Mouse (Mus musculus): ENCODE results near the gene Scel. TPM values are rescaled to one million over a fixed set of nuclear protein-coding genes. Genes with fewer than 3 reads are reported as not detected.

The Scel gene
- polyA plus RNA-seq, 1 experiment = not detected

DNA sequence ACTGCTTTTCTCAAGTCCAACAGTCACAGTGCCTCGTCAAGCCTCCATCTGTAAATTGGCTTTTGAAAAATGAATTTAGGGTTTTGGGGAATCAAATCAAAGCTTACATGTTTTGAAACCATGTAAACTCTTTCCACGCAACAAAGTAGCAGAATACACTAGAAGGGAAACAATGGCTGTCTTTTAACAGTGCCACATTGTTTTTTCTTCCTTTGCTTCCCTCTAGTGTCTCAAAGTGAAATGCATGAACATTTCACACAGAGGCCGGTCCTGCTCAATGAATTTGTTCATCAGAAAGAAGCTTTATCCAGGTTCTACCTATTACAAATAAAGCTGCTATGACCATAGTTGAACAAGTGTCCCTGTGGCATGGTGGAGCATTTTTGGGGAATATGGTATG lies 24.5 kb upstream of the Scel start:
- H3K4me1 ChIP-seq (ENCODE audit: control insufficient read depth, insufficient read depth, insufficient read length, low read length) = peaks cover 3% of the 10 kb centered on the region; the same call in 1 of the 2 replicates
- TF ChIP-seq CTCF (IDR thresholded peaks at IDR 0.05; ENCODE audit: extremely low read depth, insufficient read length, insufficient replicate concordance, low read depth, low read length) (no peak), POLR2A (IDR thresholded peaks at IDR 0.05; ENCODE audit: low read depth, low read length) (no peak)
- 51% methylated on average over 3 of the region's 3 CpGs for WGBS
- no peaks in the 10 kb centered on the region for H3K36me3 ChIP-seq (ENCODE audit: control insufficient read depth, insufficient read depth, low read length)
- no peak overlapping the region for H3K4me3 ChIP-seq (ENCODE audit: low read depth, low read length)
- no peak overlapping the region for H3K27ac ChIP-seq (ENCODE audit: insufficient read depth, low read depth, low read length)
- no peaks in the 10 kb centered on the region for H3K27me3 ChIP-seq (ENCODE audit: control insufficient read depth, insufficient read depth, low read length)

GRCm38 (mm10) chr14:103498199-103498598 lies 14.9 kb upstream of the Scel start:
- no peaks in the 10 kb centered on the region for H3K4me1 ChIP-seq (ENCODE audit: control insufficient read depth, insufficient read depth, insufficient read length, low read length)
- WGBS = 73% methylated on average over 8 of the region's 8 CpGs

GRCm38 (mm10) chr14:103498613-103499012 lies 14.5 kb upstream of the Scel start:
- TF ChIP-seq POLR2A (IDR thresholded peaks at IDR 0.05; ENCODE audit: low read depth, low read length) = no peak
- no peak for TF ChIP-seq CTCF (IDR thresholded peaks at IDR 0.05; ENCODE audit: extremely low read depth, insufficient read length, insufficient replicate concordance, low read depth, low read length)
- no peaks in the 10 kb centered on the region for H3K27me3 ChIP-seq (ENCODE audit: control insufficient read depth, insufficient read depth, low read length)
- 84% methylated on average over 5 of the region's 5 CpGs for WGBS
- H3K4me3 ChIP-seq (ENCODE audit: low read depth, low read length) = no peak overlapping the region
- no peak overlapping the region for H3K27ac ChIP-seq (ENCODE audit: insufficient read depth, low read depth, low read length)
- H3K4me1 ChIP-seq (ENCODE audit: control insufficient read depth, insufficient read depth, insufficient read length, low read length) = no peaks in the 10 kb centered on the region
- H3K36me3 ChIP-seq (ENCODE audit: control insufficient read depth, insufficient read depth, low read length) = no peaks in the 10 kb centered on the region

More at GRCm38 (mm10) chr14:103498199-103498598, 14.9 kb upstream of the Scel start:
- TF ChIP-seq POLR2A (IDR thresholded peaks at IDR 0.05; ENCODE audit: low read depth, low read length) = no peak
- H3K4me3 ChIP-seq (ENCODE audit: low read depth, low read length) = no peak overlapping the region
- H3K27ac ChIP-seq (ENCODE audit: insufficient read depth, low read depth, low read length) = no peak overlapping the region
- H3K36me3 ChIP-seq (ENCODE audit: control insufficient read depth, insufficient read depth, low read length) = no peaks in the 10 kb centered on the region
- H3K27me3 ChIP-seq (ENCODE audit: control insufficient read depth, insufficient read depth, low read length) = no peaks in the 10 kb centered on the region

- Histone ChIP-seq H3K4me1 (ENCODE audit: control insufficient read depth, insufficient read depth, insufficient read length, low read length) (no peaks in the 10 kb centered on the region), H3K4me3 (ENCODE audit: low read depth, low read length) (no peak overlapping the region), H3K27ac (ENCODE audit: insufficient read depth, low read depth, low read length) (no peak overlapping the region), H3K36me3 (ENCODE audit: control insufficient read depth, insufficient read depth, low read length) (no peaks in the 10 kb centered on the region), H3K27me3 (ENCODE audit: control insufficient read depth, insufficient read depth, low read length) (no peaks in the 10 kb centered on the region)
- TF ChIP-seq POLR2A (IDR thresholded peaks at IDR 0.05; ENCODE audit: low read depth, low read length) (no peak), CTCF (IDR thresholded peaks at IDR 0.05; ENCODE audit: extremely low read depth, insufficient read length, insufficient replicate concordance, low read depth, low read length) (no peak)
- 40% methylated on average over 1 of the region's 1 CpGs for WGBS
These were observed 14.1 kb upstream of the Scel start for GRCm38 (mm10) chr14:103499060-103499459.

DNA sequence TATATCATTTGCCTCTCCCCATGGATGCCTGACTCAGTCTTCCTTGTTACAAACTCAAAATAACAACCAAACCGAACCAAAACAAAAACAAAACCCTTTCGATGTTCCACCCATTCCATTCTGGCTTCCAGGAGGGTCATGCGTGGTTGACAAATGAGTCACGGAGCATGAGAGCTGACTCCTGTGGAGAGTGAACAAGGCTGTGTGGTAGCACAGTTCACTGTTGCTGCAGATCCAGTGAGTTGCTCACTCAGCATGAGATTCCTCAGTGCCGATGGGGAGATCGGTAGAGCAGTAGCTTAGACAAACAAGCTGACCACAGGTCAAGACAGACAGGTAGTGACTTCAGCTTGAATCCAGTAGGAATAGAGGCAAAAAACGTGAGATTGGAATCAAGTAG lies 12.8 kb upstream of the Scel start:
- WGBS = 54% methylated on average over 7 of the region's 7 CpGs
- no peak overlapping the region for H3K4me3 ChIP-seq (ENCODE audit: low read depth, low read length)
- H3K4me1 ChIP-seq (ENCODE audit: control insufficient read depth, insufficient read depth, insufficient read length, low read length) = no peaks in the 10 kb centered on the region
- H3K27ac ChIP-seq (ENCODE audit: insufficient read depth, low read depth, low read length) = no peak overlapping the region
- no peaks in the 10 kb centered on the region for H3K27me3 ChIP-seq (ENCODE audit: control insufficient read depth, insufficient read depth, low read length)
- TF ChIP-seq CTCF (IDR thresholded peaks at IDR 0.05; ENCODE audit: extremely low read depth, insufficient read length, insufficient replicate concordance, low read depth, low read length) = no peak
- TF ChIP-seq POLR2A (IDR thresholded peaks at IDR 0.05; ENCODE audit: low read depth, low read length) = no peak
- no peaks in the 10 kb centered on the region for H3K36me3 ChIP-seq (ENCODE audit: control insufficient read depth, insufficient read depth, low read length)

DNA sequence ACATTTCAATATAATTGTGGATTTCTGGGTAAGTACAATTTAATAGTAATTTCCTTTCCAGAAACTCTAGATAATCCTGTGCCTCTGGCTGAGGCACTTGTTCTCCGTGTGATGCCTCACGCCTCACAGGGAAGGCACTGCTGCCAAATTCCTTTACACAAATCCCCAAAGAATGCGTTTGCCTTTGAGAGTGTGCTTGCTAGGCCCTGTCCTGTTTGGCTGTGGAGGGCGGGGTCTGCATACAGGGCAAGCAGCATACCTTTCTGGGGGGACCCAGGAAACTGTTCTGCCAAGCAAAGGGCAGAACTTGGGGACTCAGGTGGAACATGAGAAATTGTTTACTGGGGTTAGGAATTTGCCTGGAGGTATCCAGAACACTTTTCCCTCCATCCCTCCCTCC lies 12.2 kb upstream of the Scel start:
- H3K27me3 ChIP-seq (ENCODE audit: control insufficient read depth, insufficient read depth, low read length) = no peaks in the 10 kb centered on the region
- no peaks in the 10 kb centered on the region for H3K4me1 ChIP-seq (ENCODE audit: control insufficient read depth, insufficient read depth, insufficient read length, low read length)
- H3K27ac ChIP-seq (ENCODE audit: insufficient read depth, low read depth, low read length) = no peak overlapping the region
- TF ChIP-seq CTCF (IDR thresholded peaks at IDR 0.05; ENCODE audit: extremely low read depth, insufficient read length, insufficient replicate concordance, low read depth, low read length) (no peak), POLR2A (IDR thresholded peaks at IDR 0.05; ENCODE audit: low read depth, low read length) (no peak)
- 34% methylated on average over 4 of the region's 4 CpGs for WGBS
- no peak overlapping the region for H3K4me3 ChIP-seq (ENCODE audit: low read depth, low read length)
- no peaks in the 10 kb centered on the region for H3K36me3 ChIP-seq (ENCODE audit: control insufficient read depth, insufficient read depth, low read length)

DNA sequence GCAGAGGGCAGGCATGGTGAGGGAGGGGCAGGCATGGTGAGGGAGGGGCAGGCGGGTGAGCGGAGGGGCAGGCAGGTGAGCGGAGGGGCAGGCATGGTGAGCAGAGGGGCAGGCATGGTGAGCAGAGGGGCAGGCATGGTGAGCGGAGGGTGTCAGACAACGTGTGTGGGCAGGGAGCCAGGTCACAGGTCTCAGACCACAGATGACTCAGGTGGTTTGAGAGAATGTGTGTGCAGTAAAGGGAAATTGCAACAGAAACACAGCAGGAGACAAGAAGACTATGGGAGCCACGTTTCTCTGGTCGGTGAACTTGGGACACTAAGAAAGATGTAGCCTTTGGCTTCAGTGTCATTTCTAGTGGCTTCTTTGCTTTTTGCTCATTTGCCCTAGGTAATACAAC lies 8.6 kb upstream of the Scel start:
- Histone ChIP-seq H3K4me3 (ENCODE audit: low read depth, low read length) (no peak overlapping the region), H3K4me1 (ENCODE audit: control insufficient read depth, insufficient read depth, insufficient read length, low read length) (no peaks in the 10 kb centered on the region), H3K27ac (ENCODE audit: insufficient read depth, low read depth, low read length) (no peak overlapping the region), H3K36me3 (ENCODE audit: control insufficient read depth, insufficient read depth, low read length) (no peaks in the 10 kb centered on the region), H3K27me3 (ENCODE audit: control insufficient read depth, insufficient read depth, low read length) (no peaks in the 10 kb centered on the region)
- TF ChIP-seq CTCF (IDR thresholded peaks at IDR 0.05; ENCODE audit: extremely low read depth, insufficient read length, insufficient replicate concordance, low read depth, low read length) (no peak), POLR2A (IDR thresholded peaks at IDR 0.05; ENCODE audit: low read depth, low read length) (no peak)
- WGBS = 70% methylated on average over 7 of the region's 7 CpGs

- H3K27me3 ChIP-seq (ENCODE audit: control insufficient read depth, insufficient read depth, low read length) = no peaks in the 10 kb centered on the region
- WGBS = 88% methylated on average over 8 of the region's 8 CpGs
- no peaks in the 10 kb centered on the region for H3K36me3 ChIP-seq (ENCODE audit: control insufficient read depth, insufficient read depth, low read length)
- H3K27ac ChIP-seq (ENCODE audit: insufficient read depth, low read depth, low read length) = no peak overlapping the region
- H3K4me3 ChIP-seq (ENCODE audit: low read depth, low read length) = no peak overlapping the region
- H3K4me1 ChIP-seq (ENCODE audit: control insufficient read depth, insufficient read depth, insufficient read length, low read length) = no peaks in the 10 kb centered on the region
- no peak for TF ChIP-seq CTCF (IDR thresholded peaks at IDR 0.05; ENCODE audit: extremely low read depth, insufficient read length, insufficient replicate concordance, low read depth, low read length)
- no peak for TF ChIP-seq POLR2A (IDR thresholded peaks at IDR 0.05; ENCODE audit: low read depth, low read length)
These were observed 3.6 kb upstream of the Scel start for GRCm38 (mm10) chr14:103509544-103509943.
